Mouse (Mus musculus): ENCODE measurements around the gene Gpc5. TPM values are rescaled to one million over a fixed set of nuclear protein-coding genes. Genes with fewer than 3 reads are reported as not detected.

The Gpc5 gene
- polyA plus RNA-seq, 1 experiment from 2014 or later: 2.0 TPM

GRCm38 (mm10) chr14:116137772-116138171, 1045.8 kb downstream of the Gpc5 start:
- H3K36me3 ChIP-seq: no peaks in the 10 kb centered on the region
- H3K4me1 ChIP-seq: no peaks in the 10 kb centered on the region
- H3K9ac ChIP-seq: no peak overlapping the region
- 74% methylated on average over 1 of the region's 1 CpGs for WGBS
- no peak overlapping the region for H3K4me2 ChIP-seq (replicated peaks)
- no peak overlapping the region for H3K4me3 ChIP-seq
- H3K9me3 ChIP-seq (replicated peaks): no peaks in the 10 kb centered on the region
- no peaks in the 10 kb centered on the region for H3K27me3 ChIP-seq
- no peak overlapping the region for H3K27ac ChIP-seq
- no peak for ATAC-seq (ENCODE audit: low FRiP score)

- Histone ChIP-seq H3K9me3 (replicated peaks) (no peaks in the 10 kb centered on the region), H3K27me3 (no peaks in the 10 kb centered on the region), H3K36me3 (no peaks in the 10 kb centered on the region), H3K4me1 (no peaks in the 10 kb centered on the region), H3K27ac (no peak overlapping the region), H3K4me3 (no peak overlapping the region), H3K4me2 (replicated peaks) (no peak overlapping the region), H3K9ac (no peak overlapping the region)
- ATAC-seq (ENCODE audit: low FRiP score): 0 out of 2 replicates have a peak, but pooled peaks have one; percentile 58
- WGBS: 42% methylated on average over 2 of the region's 2 CpGs
Observed at GRCm38 (mm10) chr14:116162586-116162985, 1070.6 kb downstream of the Gpc5 start.

DNA sequence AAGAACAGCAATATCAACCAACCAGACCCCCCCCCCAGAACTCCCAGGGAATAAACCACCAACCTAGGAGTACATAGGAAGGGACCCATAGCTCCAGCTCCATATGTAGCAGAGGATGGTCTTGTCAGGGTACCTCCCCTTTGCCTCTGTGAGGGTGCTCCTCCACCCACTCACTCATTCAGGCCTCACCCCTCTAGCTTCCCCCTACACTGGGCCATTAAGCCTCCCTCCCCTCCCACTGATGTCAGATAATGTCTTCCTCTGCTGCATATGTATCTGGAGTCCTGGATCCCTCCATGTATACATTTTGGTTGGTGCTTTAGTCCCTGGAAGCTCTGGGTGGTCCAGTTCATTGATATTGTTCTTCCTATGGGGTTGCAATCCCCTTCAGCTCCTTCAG, 1075.4 kb downstream of the Gpc5 start:
- no peak for ATAC-seq (ENCODE audit: low FRiP score)

GRCm38 (mm10) chr14:116169129-116169528, 1077.1 kb downstream of the Gpc5 start:
- ATAC-seq (ENCODE audit: low FRiP score): no peak

More for the DNA sequence above, 1075.4 kb downstream of the Gpc5 start:
- no peaks in the 10 kb centered on the region for H3K4me1 ChIP-seq
- no peak overlapping the region for H3K4me3 ChIP-seq
- H3K27me3 ChIP-seq: no peaks in the 10 kb centered on the region
- H3K9me3 ChIP-seq (replicated peaks): no peaks in the 10 kb centered on the region
- H3K36me3 ChIP-seq: no peaks in the 10 kb centered on the region
- no peak overlapping the region for H3K9ac ChIP-seq
- H3K4me2 ChIP-seq (replicated peaks): no peak overlapping the region
- no peak overlapping the region for H3K27ac ChIP-seq

GRCm38 (mm10) chr14:116186981-116187380, 1095.0 kb downstream of the Gpc5 start:
- Histone ChIP-seq H3K4me2 (replicated peaks) (no peak overlapping the region), H3K9ac (no peak overlapping the region), H3K27ac (no peak overlapping the region), H3K27me3 (no peaks in the 10 kb centered on the region), H3K4me1 (no peaks in the 10 kb centered on the region), H3K9me3 (replicated peaks) (no peaks in the 10 kb centered on the region), H3K36me3 (no peaks in the 10 kb centered on the region), H3K4me3 (no peak overlapping the region)
- no peak for ATAC-seq (ENCODE audit: low FRiP score)
- WGBS: 89% methylated on average over 4 of the region's 4 CpGs

More at GRCm38 (mm10) chr14:116169129-116169528, 1077.1 kb downstream of the Gpc5 start:
- no peak overlapping the region for H3K27ac ChIP-seq
- H3K27me3 ChIP-seq: no peaks in the 10 kb centered on the region
- no peak overlapping the region for H3K9ac ChIP-seq
- H3K4me3 ChIP-seq: no peak overlapping the region
- H3K9me3 ChIP-seq (replicated peaks): no peaks in the 10 kb centered on the region
- 72% methylated on average over 5 of the region's 5 CpGs for WGBS
- H3K4me2 ChIP-seq (replicated peaks): no peak overlapping the region
- no peaks in the 10 kb centered on the region for H3K4me1 ChIP-seq
- no peaks in the 10 kb centered on the region for H3K36me3 ChIP-seq

GRCm38 (mm10) chr14:116206977-116207376, 1115.0 kb downstream of the Gpc5 start:
- H3K9ac ChIP-seq: no peak overlapping the region
- H3K27me3 ChIP-seq: no peaks in the 10 kb centered on the region
- H3K4me3 ChIP-seq: no peak overlapping the region
- 25% methylated on average over 6 of the region's 6 CpGs for WGBS
- H3K4me1 ChIP-seq: 0 out of 2 replicates have a peak, but pooled peaks cover 2% of the 10 kb centered on the region
- ATAC-seq (ENCODE audit: low FRiP score): no peak
- H3K36me3 ChIP-seq: no peaks in the 10 kb centered on the region
- no peak overlapping the region for H3K27ac ChIP-seq
- no peak overlapping the region for H3K4me2 ChIP-seq (replicated peaks)
- no peaks in the 10 kb centered on the region for H3K9me3 ChIP-seq (replicated peaks)

DNA sequence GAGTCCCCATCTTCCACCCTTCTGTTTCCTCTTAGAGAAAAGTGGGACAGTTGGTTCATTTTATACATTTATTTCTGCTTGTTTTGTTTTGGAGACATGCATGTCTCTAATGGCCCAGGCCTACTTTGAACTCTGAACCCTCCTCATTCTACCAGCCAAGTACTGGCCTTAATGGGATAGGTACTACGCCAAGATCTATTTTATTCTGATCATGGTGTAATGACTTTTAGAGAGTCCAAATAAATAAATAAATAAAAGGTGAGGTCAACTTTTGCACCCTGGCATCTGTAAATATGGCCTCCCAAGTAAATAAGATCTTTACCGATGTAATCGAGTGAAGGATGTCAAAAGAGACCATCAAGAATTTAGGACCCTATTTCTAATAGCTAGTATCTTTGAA, 1116.6 kb downstream of the Gpc5 start:
- 96% methylated on average over 3 of the region's 3 CpGs for WGBS

GRCm38 (mm10) chr14:116209045-116209444, 1117.0 kb downstream of the Gpc5 start:
- Histone ChIP-seq H3K9me3 (replicated peaks) (no peaks in the 10 kb centered on the region), H3K4me1 (0 out of 2 replicates have a peak, but pooled peaks cover 2% of the 10 kb centered on the region), H3K4me2 (replicated peaks) (no peak overlapping the region), H3K4me3 (no peak overlapping the region), H3K36me3 (no peaks in the 10 kb centered on the region), H3K27ac (no peak overlapping the region), H3K9ac (no peak overlapping the region), H3K27me3 (no peaks in the 10 kb centered on the region)
- WGBS: 70% methylated on average over 5 of the region's 5 CpGs
- ATAC-seq (ENCODE audit: low FRiP score): no peak

More for the DNA sequence above, 1116.6 kb downstream of the Gpc5 start:
- Histone ChIP-seq H3K9me3 (replicated peaks) (no peaks in the 10 kb centered on the region), H3K9ac (no peak overlapping the region), H3K36me3 (no peaks in the 10 kb centered on the region), H3K4me2 (replicated peaks) (no peak overlapping the region), H3K27ac (no peak overlapping the region), H3K4me1 (0 out of 2 replicates have a peak, but pooled peaks cover 2% of the 10 kb centered on the region), H3K27me3 (no peaks in the 10 kb centered on the region), H3K4me3 (no peak overlapping the region)
- ATAC-seq (ENCODE audit: low FRiP score): no peak

- Histone ChIP-seq H3K9ac (no peak overlapping the region), H3K27me3 (no peaks in the 10 kb centered on the region), H3K4me1 (0 out of 2 replicates have a peak, but pooled peaks cover 2% of the 10 kb centered on the region), H3K9me3 (replicated peaks) (no peaks in the 10 kb centered on the region), H3K4me3 (no peak overlapping the region), H3K4me2 (replicated peaks) (no peak overlapping the region), H3K36me3 (no peaks in the 10 kb centered on the region), H3K27ac (no peak overlapping the region)
- 73% methylated on average over 6 of the region's 6 CpGs for WGBS
- ATAC-seq (ENCODE audit: low FRiP score): no peak
Observed at GRCm38 (mm10) chr14:116210304-116210703, 1118.3 kb downstream of the Gpc5 start.

- Histone ChIP-seq H3K9ac (no peak overlapping the region), H3K27ac (no peak overlapping the region), H3K36me3 (no peaks in the 10 kb centered on the region), H3K4me1 (0 out of 2 replicates have a peak, but pooled peaks cover 2% of the 10 kb centered on the region), H3K9me3 (replicated peaks) (no peaks in the 10 kb centered on the region), H3K27me3 (no peaks in the 10 kb centered on the region), H3K4me3 (no peak overlapping the region), H3K4me2 (replicated peaks) (no peak overlapping the region)
- no peak for ATAC-seq (ENCODE audit: low FRiP score)
Observed at GRCm38 (mm10) chr14:116212029-116212428, 1120.0 kb downstream of the Gpc5 start.

GRCm38 (mm10) chr14:116258126-116258525, 1166.1 kb downstream of the Gpc5 start:
- no peak for ATAC-seq (ENCODE audit: low FRiP score)
- H3K36me3 ChIP-seq: no peaks in the 10 kb centered on the region
- H3K9me3 ChIP-seq (replicated peaks): no peaks in the 10 kb centered on the region
- no peaks in the 10 kb centered on the region for H3K4me1 ChIP-seq
- no peak overlapping the region for H3K4me2 ChIP-seq (replicated peaks)
- H3K27me3 ChIP-seq: no peaks in the 10 kb centered on the region
- no peak overlapping the region for H3K27ac ChIP-seq
- 89% methylated on average over 1 of the region's 1 CpGs for WGBS
- H3K9ac ChIP-seq: no peak overlapping the region
- H3K4me3 ChIP-seq: no peak overlapping the region

GRCm38 (mm10) chr14:116308541-116308940, 1216.5 kb downstream of the Gpc5 start:
- no peak overlapping the region for H3K4me3 ChIP-seq
- H3K9ac ChIP-seq: no peak overlapping the region
- H3K27ac ChIP-seq: no peak overlapping the region
- no peaks in the 10 kb centered on the region for H3K27me3 ChIP-seq
- no peaks in the 10 kb centered on the region for H3K9me3 ChIP-seq (replicated peaks)
- H3K4me2 ChIP-seq (replicated peaks): no peak overlapping the region
- 87% methylated on average over 2 of the region's 2 CpGs for WGBS
- ATAC-seq (ENCODE audit: low FRiP score): no peak
- no peaks in the 10 kb centered on the region for H3K36me3 ChIP-seq
- no peaks in the 10 kb centered on the region for H3K4me1 ChIP-seq

DNA sequence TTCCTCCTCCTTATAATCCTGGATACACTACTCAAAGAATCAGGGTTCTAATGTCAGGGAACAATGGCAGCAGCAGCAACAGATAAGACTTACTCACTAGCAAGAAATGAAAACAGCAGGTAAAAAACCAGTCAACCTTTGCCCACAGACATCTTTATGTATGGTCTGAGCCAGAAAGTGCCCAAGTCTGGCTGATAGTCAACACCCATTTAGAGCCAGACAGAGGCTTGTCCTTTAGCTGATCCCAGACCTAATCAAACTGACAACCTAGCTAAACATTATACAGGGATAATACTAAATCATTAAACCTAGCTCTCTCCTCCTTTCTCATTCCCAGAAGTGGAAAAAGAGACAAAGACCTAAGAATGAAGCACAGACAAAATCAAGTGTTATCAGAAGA, 1225.5 kb downstream of the Gpc5 start:
- Histone ChIP-seq H3K9me3 (replicated peaks) (no peaks in the 10 kb centered on the region), H3K27me3 (no peaks in the 10 kb centered on the region), H3K4me2 (replicated peaks) (no peak overlapping the region), H3K36me3 (no peaks in the 10 kb centered on the region), H3K27ac (no peak overlapping the region), H3K9ac (no peak overlapping the region), H3K4me3 (no peak overlapping the region), H3K4me1 (no peaks in the 10 kb centered on the region)
- no peak for ATAC-seq (ENCODE audit: low FRiP score)

All from hindbrain, embryonic 12.5 days (tissue).